Mouse (Mus musculus) liver, embryonic 11.5 days (tissue): Measurements from ENCODE around the gene Vmn2r22. TPM values are rescaled to one million over a fixed set of nuclear protein-coding genes. Genes with fewer than 3 reads are reported as not detected.
"Not testable (repeated sequence)": the region's sequence is repeated elsewhere in the genome, so short reads cannot be mapped to it uniquely, and the experiment has no call there.

ENCODE experiments used
- ATAC-seq: fragments of 200-750 bp; cut with Nextera tagmentation; replicated peaks from 2 replicates; pipeline ENCODE4 v1.8.0; 2017; ENCODE audit warnings: moderate number of reproducible peaks, mild to moderate bottlenecking, moderate TSS enrichment, moderate library complexity; ENCODE audit not compliant: low FRiP score
- DNase-seq: peaks from one replicate; pipeline ENCODE4 v3.0.0-alpha.2; 2017; ENCODE audit warnings: low spot score
- H3K27ac ChIP-seq: fragments of 300-500 bp; sonication (generic); 2 replicates; pipeline ENCODE4 v1.5.1; 2014; ENCODE audit warnings: mild to moderate bottlenecking, low read depth, low read length, control low read depth
- H3K27me3 ChIP-seq: fragments of 300-500 bp; sonication (generic); replicated peaks from 2 replicates; pipeline ENCODE4 v1.6.1; 2014; ENCODE audit warnings: low read length, mixed read lengths; ENCODE audit not compliant: control insufficient read depth, insufficient read depth
- H3K36me3 ChIP-seq: fragments of 300-500 bp; sonication (generic); 2 replicates; pipeline ENCODE4 v1.6.1; 2014; ENCODE audit warnings: mild to moderate bottlenecking, low read length, moderate library complexity, mixed read lengths; ENCODE audit not compliant: control insufficient read depth, insufficient read depth
- H3K4me1 ChIP-seq: fragments of 300-500 bp; sonication (generic); replicated peaks from 2 replicates; pipeline ENCODE4 v1.6.1; 2014; ENCODE audit warnings: low read length, mixed read lengths; ENCODE audit not compliant: control insufficient read depth, insufficient read depth
- H3K4me2 ChIP-seq: fragments of 300-500 bp; sonication (generic); 2 replicates; pipeline ENCODE4 v1.6.1; 2014; ENCODE audit warnings: mild to moderate bottlenecking, control low read depth, moderate library complexity
- H3K4me3 ChIP-seq: fragments of 300-500 bp; sonication (generic); 2 replicates; pipeline ENCODE4 v1.5.1; 2014; ENCODE audit warnings: low read depth, low read length, control low read depth
- H3K9ac ChIP-seq: fragments of 300-500 bp; sonication (generic); 2 replicates; pipeline ENCODE4 v1.6.1; 2014; ENCODE audit warnings: low read depth, low read length, control low read depth
- H3K9me3 ChIP-seq: fragments of 300-500 bp; sonication (generic); 2 replicates; pipeline ENCODE4 v1.6.1; 2016; ENCODE audit warnings: low read length, inconsistent platforms, mixed read lengths; ENCODE audit not compliant: control insufficient read depth
- whole genome bisulfite sequencing: fragments of 180-500 bp; shearing (Covaris S2); extraction: QIAGEN DNeasy Blood & Tissue Kit; methylation state at CpG from one replicate; pipeline ENCODE4 v1.1.7; 2014; 5-methylcytosine and 5-hydroxymethylcytosine counted together
- polyA plus RNA-seq: library from polyadenylated mRNA; unstranded; fragments of >200 nt; fragmentation: Nextera tagmentation; extraction: Ambion mirVana; gene quantifications from 2 replicates; pipeline ENCODE4 v1.2.1, GENCODE M21; 2014

The Vmn2r22 gene
- polyA plus RNA-seq: not detected in 2 replicates

GRCm38 (mm10) chr6:123650625-123651024 lies at the start of gene Vmn2r22:
Vmn2r22 (minus strand) TSS chr6:123650725.
- H3K27me3 ChIP-seq, H3K4me3 ChIP-seq, H3K27ac ChIP-seq, ATAC-seq, H3K4me1 ChIP-seq, DNase-seq, H3K9ac ChIP-seq, H3K9me3 ChIP-seq, H3K36me3 ChIP-seq, H3K4me2 ChIP-seq: not testable (repeated sequence)
- 62% methylated on average over 3 of the region's 3 CpGs for WGBS

GRCm38 (mm10) chr6:123697213-123697612 lies 46.7 kb upstream of the Vmn2r22 start:
- no peak for DNase-seq
- Histone ChIP-seq H3K27me3 (no peaks in the 10 kb centered on the region), H3K9me3 (no peaks in the 10 kb centered on the region), H3K36me3 (no peaks in the 10 kb centered on the region), H3K27ac (no peak overlapping the region), H3K9ac (no peak overlapping the region), H3K4me3 (no peak overlapping the region), H3K4me1 (no peaks in the 10 kb centered on the region), H3K4me2 (no peak overlapping the region)
- ATAC-seq: no peak

- not testable (repeated sequence) for H3K9me3 ChIP-seq, H3K36me3 ChIP-seq, H3K27me3 ChIP-seq, H3K9ac ChIP-seq, ATAC-seq, H3K4me1 ChIP-seq, H3K4me2 ChIP-seq, DNase-seq, H3K27ac ChIP-seq, H3K4me3 ChIP-seq
- 69% methylated on average over 1 of the region's 1 CpGs for WGBS
Observed at GRCm38 (mm10) chr6:123696639-123697038, 46.1 kb upstream of the Vmn2r22 start.

DNA sequence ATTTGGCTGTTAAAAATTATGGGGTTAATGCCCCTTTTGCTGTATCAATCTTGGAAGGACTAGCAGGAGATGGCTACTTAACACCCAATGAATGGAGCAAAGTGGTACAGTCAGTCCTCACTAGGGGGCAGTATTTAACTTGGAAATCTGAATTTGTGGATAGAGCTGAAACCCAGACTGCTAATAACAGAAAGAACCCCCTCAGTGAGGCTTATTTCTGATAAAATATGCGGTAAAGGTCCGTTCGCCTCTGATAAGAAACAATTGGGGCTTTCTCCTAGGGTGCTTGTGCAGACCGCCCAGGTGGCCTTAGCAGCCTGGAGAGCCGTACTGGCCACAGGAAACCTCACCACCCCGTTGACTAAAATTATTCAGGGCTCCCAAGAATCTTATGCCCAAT lies 6.5 kb upstream of the Vmn2r22 start:
- Histone ChIP-seq H3K9me3 (no peaks in the 10 kb centered on the region), H3K27me3 (no peaks in the 10 kb centered on the region), H3K27ac (no peak overlapping the region), H3K4me2 (no peak overlapping the region), H3K4me3 (no peak overlapping the region), H3K4me1 (no peaks in the 10 kb centered on the region), H3K9ac (no peak overlapping the region), H3K36me3 (no peaks in the 10 kb centered on the region)
- ATAC-seq: 0 out of 2 replicates have a peak, but pooled peaks have one; percentile 34
- DNase-seq: no peak
- WGBS: 38% methylated on average over 6 of the region's 6 CpGs

DNA sequence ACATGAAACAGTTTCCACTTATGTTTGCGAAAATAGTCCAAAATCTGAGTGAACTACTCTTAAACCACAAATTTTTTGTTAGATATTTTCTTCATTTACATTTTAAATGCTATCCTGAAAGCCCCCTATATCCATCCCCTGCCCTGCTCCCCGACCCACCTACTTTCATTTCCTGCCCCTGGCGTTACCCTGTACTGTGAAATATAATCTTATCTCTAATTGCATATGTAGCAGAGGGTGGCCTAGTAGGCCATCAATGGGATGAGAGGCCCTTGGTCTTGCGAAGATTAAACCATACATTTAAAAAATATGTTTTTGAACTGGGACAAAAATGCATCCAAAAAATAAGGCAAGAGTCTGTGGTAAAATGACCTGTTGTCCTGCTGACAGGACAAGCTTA lies 11.1 kb downstream of the Vmn2r22 start:
- peak; percentile 85 for ATAC-seq
- not testable (repeated sequence) for DNase-seq, H3K4me3 ChIP-seq, H3K36me3 ChIP-seq, H3K4me1 ChIP-seq, H3K9me3 ChIP-seq, H3K27ac ChIP-seq, H3K27me3 ChIP-seq, H3K9ac ChIP-seq, H3K4me2 ChIP-seq
- WGBS: 67% methylated on average over 4 of the region's 4 CpGs

GRCm38 (mm10) chr6:123623784-123624183 lies 26.7 kb downstream of the Vmn2r22 start:
- not testable (repeated sequence) for H3K27me3 ChIP-seq, H3K27ac ChIP-seq

DNA sequence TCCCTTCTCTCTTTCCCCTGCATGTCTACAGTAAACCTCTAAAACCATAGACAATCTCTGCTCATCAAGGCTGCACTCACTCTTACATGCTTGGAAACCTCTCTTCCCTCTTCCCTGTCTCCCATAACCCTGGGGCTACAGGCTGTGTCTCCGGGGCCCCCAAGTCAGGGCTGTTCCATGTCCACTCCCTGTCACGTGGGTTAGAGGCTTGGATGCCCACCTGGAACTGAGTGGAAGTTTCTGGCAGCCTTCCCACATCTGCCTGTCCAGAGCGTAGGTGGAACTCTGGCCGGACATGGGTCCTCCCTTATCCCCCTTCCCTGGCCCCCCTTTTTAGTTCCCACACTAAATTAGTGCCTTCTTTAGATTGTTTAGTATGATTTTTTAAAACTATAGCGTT lies 62.2 kb downstream of the Vmn2r22 start:
- not testable (repeated sequence) for H3K4me3 ChIP-seq, H3K27ac ChIP-seq, H3K4me2 ChIP-seq, H3K36me3 ChIP-seq, H3K27me3 ChIP-seq, H3K4me1 ChIP-seq, DNase-seq, H3K9me3 ChIP-seq, H3K9ac ChIP-seq, ATAC-seq
- WGBS: no CpG with 5 or more reads among the region's 5 CpGs

More at GRCm38 (mm10) chr6:123623784-123624183, 26.7 kb downstream of the Vmn2r22 start:
- H3K9ac ChIP-seq, H3K4me1 ChIP-seq, H3K4me2 ChIP-seq, DNase-seq, H3K9me3 ChIP-seq, H3K4me3 ChIP-seq, ATAC-seq, H3K36me3 ChIP-seq: not testable (repeated sequence)
- no CpG with 5 or more reads among the region's 2 CpGs for WGBS

GRCm38 (mm10) chr6:123587796-123588328 lies 62.7 kb downstream of the Vmn2r22 start:
- not testable (repeated sequence) for H3K36me3 ChIP-seq, H3K9ac ChIP-seq, H3K4me2 ChIP-seq, H3K27me3 ChIP-seq, H3K4me3 ChIP-seq, H3K4me1 ChIP-seq, DNase-seq, H3K27ac ChIP-seq, ATAC-seq, H3K9me3 ChIP-seq
- no CpG with 5 or more reads among the region's 2 CpGs for WGBS

DNA sequence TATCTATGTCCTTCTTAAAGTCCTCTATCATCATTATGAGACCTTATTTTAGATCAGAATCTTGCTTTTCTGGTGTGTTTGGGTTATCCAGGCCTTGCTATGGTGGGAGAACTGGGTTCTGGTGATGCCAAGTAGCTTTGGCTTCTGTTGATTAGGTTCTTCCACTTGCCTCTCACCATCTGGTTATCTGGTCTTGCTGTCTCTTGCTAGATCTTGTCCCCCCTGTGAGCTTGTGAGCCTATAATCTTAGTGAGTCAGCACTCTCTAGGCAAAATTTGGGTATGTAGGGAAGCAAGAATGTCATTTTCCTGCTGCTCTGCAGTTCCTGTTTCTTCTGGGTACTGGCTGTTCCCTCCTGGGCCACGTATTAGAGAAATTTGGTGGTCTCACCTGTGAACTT lies 66.5 kb downstream of the Vmn2r22 start:
- WGBS: no CpG with 5 or more reads among the region's 1 CpGs
- not testable (repeated sequence) for H3K4me3 ChIP-seq, H3K9ac ChIP-seq, DNase-seq, H3K36me3 ChIP-seq, ATAC-seq, H3K9me3 ChIP-seq, H3K27ac ChIP-seq, H3K4me1 ChIP-seq, H3K27me3 ChIP-seq, H3K4me2 ChIP-seq
